Mouse (Mus musculus) megakaryocyte, adult 5-6 weeks (primary cell): ENCODE measurements around the gene Miox. TPM values are rescaled to one million over a fixed set of nuclear protein-coding genes. Genes with fewer than 3 reads are reported as not detected.

Source experiments
- ATAC-seq: 2 replicates; pipeline ENCODE4 v1.8.0; 2016; ENCODE audit warnings: mild to moderate bottlenecking, inconsistent platforms; ENCODE audit not compliant: poor library complexity, severe bottlenecking
- total RNA-seq, 2 experiments: library from RNA; stranded (forward) in 1 of 2; stranded (reverse) in 1 of 2; fragments of 153-499, 151-499 nt in 1 of 2; fragments of 221-1000, 200-1000 nt in 1 of 2; gene quantifications; 2 replicates each; pipeline versions ENCODE4 v1.2.3 to v1.2.4; 2015 to 2017

Miox gene
- total RNA-seq, 2 experiments from 2014 or later, result 0.99 TPM; not detected in 1

- ATAC-seq, result no peak
Measured at GRCm38 (mm10) chr15:89314511-89315189, 19.5 kb upstream of the Miox start.

DNA sequence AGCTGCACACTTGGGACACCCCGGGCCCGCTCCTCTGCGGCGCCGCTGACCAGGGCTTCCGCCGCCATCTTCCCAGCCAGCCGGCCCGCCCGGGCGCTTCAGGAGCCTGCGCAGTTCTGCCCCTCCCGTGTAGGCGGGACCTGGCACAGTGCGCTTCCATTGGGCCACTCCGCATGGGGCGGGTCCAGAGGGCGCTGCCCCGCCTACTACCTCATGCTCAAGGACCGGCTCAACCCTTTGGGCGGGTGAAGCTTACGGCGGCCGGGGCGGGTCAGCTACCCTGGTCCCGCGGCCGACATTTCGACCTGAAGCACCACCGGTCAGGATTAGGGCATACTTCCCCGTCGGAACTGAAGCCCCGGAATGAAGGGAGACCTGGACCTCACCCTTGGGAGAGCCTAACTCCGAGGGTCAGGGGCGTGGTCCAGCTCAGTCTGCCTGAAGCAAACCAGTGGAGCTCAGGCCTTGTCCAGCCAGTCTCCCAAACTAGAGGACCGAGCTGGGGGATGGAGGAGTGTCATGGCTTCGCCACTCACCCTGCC lies 18.9 kb upstream of the Miox start, which contains the start of gene Sbf1:
Gene Sbf1 (minus strand): TSS at position 122 of the 542 bp plus-strand sequence.
- peak; percentile 98 for ATAC-seq

DNA sequence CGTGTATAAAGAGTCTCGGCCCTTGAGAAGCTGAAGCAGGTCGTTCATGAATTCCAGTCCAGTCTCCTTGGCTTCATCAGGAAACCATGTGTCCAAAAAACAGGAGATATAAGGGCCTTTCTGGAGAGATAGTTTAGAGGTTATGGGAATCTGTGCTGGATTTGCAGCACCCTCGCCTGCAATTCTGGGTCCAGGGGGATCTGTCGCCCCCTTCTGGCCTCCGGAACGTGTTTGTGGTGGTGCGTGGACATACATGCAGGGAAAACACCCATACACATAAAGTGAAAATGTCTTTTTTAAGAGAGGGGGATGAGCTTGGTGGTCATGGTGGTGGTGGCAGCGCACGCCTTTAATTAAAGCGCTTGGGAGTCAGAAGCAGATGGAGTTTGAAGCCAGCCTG lies 18.1 kb upstream of the Miox start:
- no peak for ATAC-seq

DNA sequence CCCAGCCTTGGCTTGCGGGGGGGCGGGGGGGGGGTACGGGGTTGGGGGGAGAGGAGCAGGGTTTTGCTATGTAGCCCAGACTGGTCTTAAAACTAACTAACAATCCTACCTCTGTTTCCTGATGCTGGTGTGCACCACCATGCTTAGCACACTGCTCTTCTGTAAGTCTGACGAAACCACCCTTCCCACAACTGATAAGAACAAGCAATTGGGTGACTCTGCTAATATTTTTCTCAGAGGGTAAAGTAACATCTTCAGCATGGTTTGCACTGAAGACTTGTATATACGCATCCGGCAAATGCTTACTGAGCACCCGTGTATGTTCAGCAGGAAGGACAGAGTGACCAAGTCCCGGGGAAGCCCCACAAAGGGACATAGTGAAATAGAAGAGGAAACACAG lies 12.9 kb upstream of the Miox start:
- ATAC-seq, result peak; percentile 60

GRCm38 (mm10) chr15:89322670-89323522 lies 11.3 kb upstream of the Miox start, which contains the start of gene Adm2:
Gene Adm2, plus strand, starts transcription at chr15:89322720.
- no peak for ATAC-seq

GRCm38 (mm10) chr15:89323656-89324055 lies 10.5 kb upstream of the Miox start:
- no peak; the same call in 1 of the 2 replicates for ATAC-seq

GRCm38 (mm10) chr15:89326441-89326840 lies 7.8 kb upstream of the Miox start:
- no peak for ATAC-seq

DNA sequence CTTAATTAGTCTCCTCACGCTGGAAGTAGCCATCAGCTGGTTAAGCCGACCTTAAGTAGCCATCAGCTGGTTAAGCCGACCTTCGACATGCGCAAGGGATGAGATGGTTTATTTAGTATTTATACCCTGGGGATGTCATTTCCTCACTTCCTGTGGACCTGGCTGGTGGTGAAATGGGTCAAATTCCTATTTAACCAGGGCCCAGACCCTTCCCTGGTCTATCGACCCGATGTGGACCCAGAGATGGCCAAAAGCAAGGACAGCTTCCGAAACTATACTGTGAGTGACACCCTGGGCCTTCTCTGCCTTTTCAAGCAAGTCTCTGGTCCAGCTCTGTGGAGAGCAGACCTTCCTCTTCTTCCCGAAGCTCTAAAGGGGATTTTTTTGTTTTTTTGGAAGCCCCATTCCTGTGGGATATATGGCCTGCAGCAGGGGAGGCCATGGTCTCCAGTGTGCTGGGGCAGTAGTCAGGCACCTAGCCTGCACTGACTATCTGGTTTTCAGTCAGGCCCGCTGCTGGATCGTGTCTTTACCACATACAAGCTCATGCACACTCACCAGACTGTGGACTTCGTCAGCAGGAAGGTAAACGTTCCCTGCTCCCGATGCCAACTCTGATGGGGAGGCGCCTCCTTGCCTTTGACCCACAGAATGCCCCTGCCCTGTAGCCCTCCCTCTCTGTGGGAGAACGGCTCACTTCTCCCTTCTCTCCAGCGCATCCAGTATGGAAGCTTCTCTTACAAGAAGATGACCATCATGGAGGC lies 758 bp downstream of the Miox start:
- ATAC-seq, result no peak

DNA sequence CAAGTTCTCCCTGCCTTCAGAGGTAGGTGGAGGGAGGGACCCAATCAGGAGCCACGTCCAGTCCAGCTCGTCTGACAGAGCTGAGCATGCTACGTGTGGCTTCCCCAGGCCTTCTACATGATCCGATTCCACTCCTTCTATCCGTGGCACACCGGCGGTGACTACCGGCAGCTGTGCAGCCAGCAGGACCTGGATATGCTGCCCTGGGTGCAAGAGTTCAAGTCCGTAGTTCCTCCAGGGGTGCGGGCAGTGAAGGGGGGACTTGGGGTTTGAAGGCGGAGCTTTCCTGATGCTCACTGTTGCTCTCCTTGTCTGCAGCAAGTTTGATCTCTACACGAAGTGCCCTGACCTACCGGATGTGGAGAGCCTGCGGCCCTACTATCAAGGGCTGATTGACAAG lies 2.2 kb downstream of the Miox start:
- ATAC-seq, result no peak

GRCm38 (mm10) chr15:89339696-89340095 lies 5.5 kb downstream of the Miox start:
- ATAC-seq, result peak; percentile 75

DNA sequence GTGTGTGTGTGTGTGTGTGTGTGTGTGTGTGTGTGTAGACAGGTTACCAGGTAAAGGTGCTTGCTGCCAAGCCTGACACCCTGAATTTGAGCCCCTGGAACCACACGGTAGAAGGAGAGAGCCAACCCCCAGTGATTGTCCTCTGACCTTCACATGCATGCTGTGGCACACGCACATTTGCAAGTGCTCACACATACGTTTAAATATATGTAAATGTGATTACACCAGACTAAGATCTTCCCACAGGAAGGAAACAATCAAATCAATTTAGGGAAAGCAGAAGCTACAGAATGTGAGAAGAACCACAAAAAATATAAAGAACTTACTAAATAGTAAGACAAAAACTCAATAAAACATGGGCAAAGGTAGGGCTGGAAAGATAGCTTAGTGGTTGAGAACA lies 5.9 kb downstream of the Miox start:
- ATAC-seq, result peak; percentile 43; the same call in 1 of the 2 replicates

GRCm38 (mm10) chr15:89341678-89342077 lies 7.5 kb downstream of the Miox start:
- ATAC-seq, result no peak

DNA sequence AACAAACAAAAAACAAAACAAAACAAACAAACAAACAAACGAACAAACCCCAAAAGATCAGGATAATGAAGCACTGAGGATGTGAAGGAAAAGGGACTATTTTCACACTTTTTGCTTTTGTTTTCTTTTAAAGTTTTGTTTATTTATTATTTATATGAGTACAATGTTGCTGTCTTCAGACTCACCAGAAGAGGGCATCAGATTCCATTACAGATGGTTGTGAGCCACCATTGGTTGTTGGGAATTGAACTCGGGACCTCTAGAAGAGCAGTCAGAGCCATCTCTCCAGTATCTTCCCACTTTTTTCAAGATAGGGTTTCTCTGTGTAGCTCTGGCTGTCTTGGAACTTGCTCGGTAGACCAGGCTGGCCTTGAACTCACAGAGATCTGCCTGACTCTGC lies 9.1 kb downstream of the Miox start:
- no peak for ATAC-seq

DNA sequence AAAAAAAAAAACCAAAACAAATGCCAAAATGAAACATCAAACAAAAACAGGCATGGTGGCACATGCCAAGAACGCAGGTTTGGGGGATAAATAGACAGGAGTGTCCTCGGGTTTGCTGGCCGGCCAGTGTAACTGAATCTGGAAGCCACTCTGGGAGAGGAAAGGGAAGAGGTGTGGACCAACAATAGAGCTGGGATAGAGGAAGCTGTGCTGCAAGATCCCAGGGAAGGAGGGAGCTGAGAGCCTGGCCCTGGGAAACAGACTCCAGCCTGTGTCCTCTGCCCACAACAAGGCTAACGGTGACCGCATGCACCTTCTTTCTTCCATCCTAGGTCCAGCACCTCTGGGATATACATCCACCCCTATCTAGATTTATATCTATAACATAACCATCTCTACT lies 16.2 kb downstream of the Miox start:
- no peak for ATAC-seq

DNA sequence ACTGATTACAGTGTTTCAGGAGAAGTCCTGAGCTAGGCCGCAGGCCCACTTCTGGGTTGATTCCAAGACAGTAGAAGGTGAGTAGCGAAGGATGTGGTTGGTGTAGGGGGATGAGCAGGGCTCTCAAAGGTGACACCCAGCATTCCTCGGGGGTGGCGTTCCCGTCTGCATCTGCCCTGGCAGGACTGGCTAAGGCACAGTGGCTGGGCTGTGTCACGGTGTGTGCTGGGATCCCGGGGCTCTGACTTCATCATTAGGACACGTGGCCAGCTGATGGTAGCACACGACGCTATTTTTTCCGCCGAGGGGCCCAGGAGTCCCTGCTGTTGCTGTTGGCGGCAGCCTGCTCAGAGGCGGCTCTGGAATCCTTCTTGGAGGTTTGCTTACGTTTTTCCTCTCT lies 17.1 kb downstream of the Miox start:
- ATAC-seq, result no peak

GRCm38 (mm10) chr15:89352054-89352453 lies 17.9 kb downstream of the Miox start:
- no peak for ATAC-seq

GRCm38 (mm10) chr15:89352795-89353194 lies 18.6 kb downstream of the Miox start:
- ATAC-seq, result no peak

- ATAC-seq, result no peak
Measured at GRCm38 (mm10) chr15:89353837-89354236, 19.6 kb downstream of the Miox start.

- no peak for ATAC-seq
Measured at GRCm38 (mm10) chr15:89354455-89354854, 20.3 kb downstream of the Miox start.

GRCm38 (mm10) chr15:89355241-89356187 lies 21.3 kb downstream of the Miox start, which contains the start of the genes Lmf2 and Ncaph2:
Gene Lmf2, minus strand, starts transcription at chr15:89355659.
Gene Ncaph2, plus strand, starts transcription at chr15:89355719.
- ATAC-seq, result peak; percentile 88
